Mouse (Mus musculus): Measurements from ENCODE around the gene Tom1l1. TPM values are rescaled to one million over a fixed set of nuclear protein-coding genes. Genes with fewer than 3 reads are reported as not detected.
A peak's percentile ranks its signal among the peaks of the same experiment; 100 is the strongest.
"Not testable (repeated sequence)": the region's sequence is repeated elsewhere in the genome, so short reads cannot be mapped to it uniquely, and the experiment has no call there.

Tom1l1 gene
- total RNA-seq (2021) = 10 to 100 TPM; 13.7 to 16.5 TPM
- long read RNA-seq, experiment 1, full-length matches to known transcripts = 15 of 15 reads
- long read RNA-seq, experiment 1, partial matches to known transcripts = 0 of 15 reads
- long read RNA-seq, experiment 1, other reads (novel, unspliced or antisense) = 0 of 15 reads
- long read RNA-seq, experiment 2, full-length matches to known transcripts = 9 of 10 reads
- long read RNA-seq, experiment 2, partial matches to known transcripts = 0 of 10 reads
- long read RNA-seq, experiment 2, other reads (novel, unspliced or antisense) = 1 of 10 reads

GRCm38 (mm10) chr11:90687460-90688416, at the start of gene Tom1l1:
TSS of gene Tom1l1 (minus strand) at chr11:90688366.
- DNase-seq = peak; percentile 77

GRCm38 (mm10) chr11:90733575-90733974, 45.4 kb upstream of the Tom1l1 start:
- no peak for DNase-seq

DNA sequence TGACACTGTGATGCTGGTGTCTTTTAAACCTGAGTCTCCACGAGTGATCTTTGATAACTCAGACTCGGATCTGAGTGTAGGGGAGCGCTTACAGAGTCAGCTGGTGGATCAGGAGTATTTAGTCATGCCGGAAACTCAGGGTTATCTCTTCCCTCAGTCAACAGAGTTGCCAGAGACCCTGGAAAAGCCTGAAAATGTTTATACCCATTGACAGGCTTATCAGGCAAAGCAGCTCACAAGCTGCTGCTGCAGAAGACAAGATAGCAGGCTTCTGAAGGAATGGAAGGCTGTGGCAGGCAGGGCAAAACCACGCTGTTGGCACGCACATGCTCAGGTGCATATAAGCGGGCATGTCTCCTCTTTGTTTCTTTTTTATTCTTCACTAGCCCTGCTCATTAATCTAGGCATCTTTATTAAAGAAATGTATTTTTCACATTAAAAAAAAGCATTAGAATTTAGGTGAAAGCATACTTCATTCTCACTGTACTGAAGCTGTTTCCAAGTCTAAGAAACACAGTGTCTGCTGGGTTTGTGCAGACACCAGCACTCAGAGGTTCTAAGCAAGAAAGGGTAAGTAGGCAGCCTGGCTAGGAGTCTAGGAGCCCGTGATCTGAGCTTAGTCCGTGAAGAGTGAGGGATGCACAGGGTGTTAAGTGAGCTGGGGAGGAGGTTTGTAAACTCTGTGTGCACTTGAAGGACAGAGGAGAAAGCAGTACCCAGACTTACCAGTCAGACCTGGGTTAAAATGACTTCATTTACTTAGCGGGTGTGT, 39.4 kb upstream of the Tom1l1 start:
- no peak for DNase-seq

DNA sequence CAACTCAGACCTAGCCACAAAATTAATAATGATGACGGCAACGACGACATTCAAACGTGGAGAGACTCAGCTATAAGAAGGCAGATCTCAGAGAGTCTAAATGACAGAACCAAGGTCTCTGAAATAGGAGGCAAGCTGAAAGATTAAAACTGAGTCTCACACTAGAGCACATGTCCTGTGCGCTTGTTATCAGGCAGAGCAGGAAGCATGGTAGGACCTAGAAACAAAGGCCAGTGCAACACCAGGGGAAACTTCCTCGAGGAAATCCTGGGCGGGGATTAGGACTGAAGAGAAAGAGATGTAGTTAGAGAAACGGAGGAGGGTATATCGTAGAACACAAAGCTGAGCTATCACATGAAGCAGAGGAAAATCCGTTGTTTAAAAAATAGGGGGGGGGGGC, 38.6 kb upstream of the Tom1l1 start:
- DNase-seq = no peak

- DNase-seq = no peak
Measured at GRCm38 (mm10) chr11:90722304-90722703, 34.1 kb upstream of the Tom1l1 start.

- no peak for DNase-seq
Measured at GRCm38 (mm10) chr11:90717719-90718118, 29.6 kb upstream of the Tom1l1 start.

DNA sequence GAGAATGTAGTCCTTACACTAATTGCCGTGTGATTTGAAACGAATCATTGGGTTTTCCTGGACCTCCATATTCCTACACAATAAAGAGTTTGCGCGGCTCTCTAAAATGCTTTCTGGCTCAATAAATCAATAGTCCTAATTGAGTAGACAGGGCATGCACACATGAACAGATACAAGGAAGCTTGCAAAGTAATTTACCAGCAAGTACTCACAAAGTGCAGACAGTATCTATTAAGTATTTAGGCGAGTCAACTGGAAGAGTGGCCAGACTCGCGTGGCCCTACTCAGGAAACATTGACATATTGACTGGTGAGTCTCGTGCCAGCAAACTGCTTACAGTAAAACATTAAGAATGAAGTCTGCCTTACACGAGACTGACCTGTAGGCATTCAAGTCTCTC, 23.4 kb upstream of the Tom1l1 start:
- DNase-seq = no peak

DNA sequence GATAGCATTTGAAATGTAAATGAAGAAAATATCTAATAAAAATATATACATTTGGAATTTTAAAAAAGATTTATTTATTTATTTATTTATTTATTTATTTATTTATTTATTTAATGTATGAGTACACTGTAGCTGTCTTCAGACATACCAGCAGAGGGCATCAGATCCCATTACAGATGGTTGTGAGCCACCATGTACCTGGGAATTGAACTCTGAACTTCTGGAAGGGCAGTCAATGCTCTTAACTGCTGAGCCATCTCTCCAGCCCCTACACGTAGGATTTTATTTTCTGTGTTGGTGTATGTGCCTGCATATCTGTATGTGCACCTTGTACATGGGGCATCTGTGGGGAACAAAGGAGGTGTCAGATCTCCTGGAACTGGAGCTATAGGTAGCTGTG, 19.0 kb upstream of the Tom1l1 start:
- DNase-seq = not testable (repeated sequence)

- peak; percentile 75 for DNase-seq
Measured at GRCm38 (mm10) chr11:90697480-90698240, 9.5 kb upstream of the Tom1l1 start.

GRCm38 (mm10) chr11:90695811-90696210, 7.6 kb upstream of the Tom1l1 start:
- DNase-seq = no peak

DNA sequence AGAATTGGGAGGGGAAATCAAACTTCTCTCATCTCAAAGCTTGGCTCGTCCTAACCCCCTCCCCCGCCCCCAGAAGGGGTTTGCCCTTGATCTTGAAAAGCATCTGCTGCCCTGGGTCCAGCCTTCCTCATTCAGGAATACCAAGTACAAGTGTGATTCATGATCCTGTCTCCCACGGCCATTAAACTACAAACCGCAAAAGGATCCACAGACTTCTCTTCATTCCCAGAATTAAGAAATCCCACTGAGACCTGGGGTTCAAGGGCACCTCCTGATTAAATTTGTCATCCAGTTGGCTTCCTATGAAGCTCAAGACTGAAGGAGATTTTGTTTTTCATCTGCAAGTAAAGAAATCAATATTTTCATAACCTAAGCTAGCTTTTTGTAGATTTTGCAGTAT, 6.0 kb upstream of the Tom1l1 start:
- DNase-seq = no peak

DNA sequence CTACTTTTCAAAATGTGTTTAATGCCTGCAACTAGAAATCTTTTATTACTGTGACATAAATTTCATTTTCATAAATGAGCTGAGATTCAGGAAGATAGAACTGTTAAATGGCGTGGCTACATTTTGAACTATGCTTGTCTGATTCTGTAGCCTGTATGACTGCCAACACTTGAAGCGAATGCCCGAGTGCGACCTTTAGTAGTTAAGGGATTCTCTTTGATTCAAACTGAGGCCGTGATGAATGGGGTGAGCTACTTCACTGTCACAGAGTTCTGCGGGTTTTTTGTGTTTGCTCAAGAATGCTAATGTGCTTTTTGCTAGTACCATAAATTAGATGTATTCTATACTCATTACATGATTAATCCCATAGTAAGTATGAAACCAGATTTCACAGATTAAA, 2.2 kb upstream of the Tom1l1 start:
- DNase-seq = no peak

- DNase-seq = peak; percentile 12
Measured at GRCm38 (mm10) chr11:90687040-90687439, 1.1 kb downstream of the Tom1l1 start.

DNA sequence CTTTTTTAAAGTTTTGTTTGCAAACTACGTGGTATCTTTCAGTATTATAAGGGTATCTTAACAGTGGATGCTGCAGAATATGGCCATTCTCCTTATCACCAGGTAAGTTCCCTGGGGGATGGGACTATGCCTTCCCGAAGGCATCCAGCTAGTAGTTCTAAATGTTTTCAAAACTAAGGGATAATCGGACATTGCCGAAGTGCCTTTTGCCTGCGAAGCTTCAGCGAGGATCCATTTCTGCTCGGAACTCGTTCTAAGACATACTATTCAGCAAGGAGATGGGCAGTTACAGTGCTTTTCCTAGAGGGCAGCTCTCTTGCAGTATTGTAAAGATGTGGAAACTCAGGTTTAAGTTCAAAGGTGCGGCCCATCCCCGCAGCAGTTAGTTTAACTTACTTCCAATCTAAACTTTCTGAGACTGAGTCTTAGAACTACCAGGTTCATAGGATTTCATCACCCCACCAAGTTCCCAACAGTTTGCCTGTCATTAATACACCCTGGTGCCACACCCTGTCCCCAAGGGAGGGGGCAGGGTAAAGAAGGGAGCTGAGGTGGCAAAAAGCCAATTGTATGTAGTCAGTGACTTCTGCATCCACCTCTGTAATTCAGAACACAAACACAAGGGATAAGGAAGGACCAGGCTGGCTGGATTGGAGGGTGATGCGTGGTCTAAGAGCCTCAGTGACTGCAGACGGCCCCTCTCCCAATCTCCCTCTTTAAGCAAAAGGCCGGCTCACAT, 1.7 kb downstream of the Tom1l1 start:
- no peak for DNase-seq

- no peak for DNase-seq
Measured at GRCm38 (mm10) chr11:90685196-90685595, 3.0 kb downstream of the Tom1l1 start.

DNA sequence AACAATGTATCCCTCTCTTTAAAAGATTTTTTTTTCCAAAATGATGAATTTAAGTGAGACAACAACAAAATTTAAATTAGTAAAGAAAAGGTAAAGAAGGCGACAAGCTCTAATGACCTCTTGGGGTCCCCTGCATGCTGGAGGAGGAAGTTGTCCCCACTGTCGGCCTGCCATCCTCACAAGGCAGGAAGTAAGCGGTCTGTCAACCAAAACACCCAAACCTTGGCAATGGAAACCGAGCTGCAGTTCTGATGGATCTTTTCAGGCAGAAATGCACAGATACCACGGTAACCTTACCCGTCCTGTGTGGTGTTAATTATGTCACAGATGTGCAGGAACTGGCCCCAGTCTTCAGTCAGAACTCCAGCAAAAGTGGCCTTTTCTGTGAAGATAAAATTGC, 3.4 kb downstream of the Tom1l1 start:
- DNase-seq = no peak

DNA sequence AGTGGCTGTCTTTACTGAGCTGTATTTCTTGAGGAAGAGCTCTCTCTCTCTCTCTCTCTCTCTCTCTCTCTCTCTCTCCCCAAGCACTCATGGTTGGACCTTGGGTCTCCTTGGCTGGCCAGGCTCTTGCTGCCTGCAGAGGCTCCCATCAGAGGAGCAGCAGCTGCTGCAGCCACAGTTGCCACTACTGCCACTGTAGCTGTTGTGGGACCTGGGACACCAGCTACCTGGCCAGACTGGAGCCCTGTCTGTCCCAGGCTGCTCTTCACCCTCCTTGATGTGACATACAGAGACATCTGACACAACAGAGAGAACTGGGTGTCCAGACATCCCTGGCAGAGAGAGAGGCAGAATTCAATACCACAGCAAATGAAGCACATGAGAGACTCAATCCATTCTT, 7.0 kb downstream of the Tom1l1 start:
- DNase-seq = no peak

GRCm38 (mm10) chr11:90678582-90678981, 9.6 kb downstream of the Tom1l1 start:
- no peak for DNase-seq

DNA sequence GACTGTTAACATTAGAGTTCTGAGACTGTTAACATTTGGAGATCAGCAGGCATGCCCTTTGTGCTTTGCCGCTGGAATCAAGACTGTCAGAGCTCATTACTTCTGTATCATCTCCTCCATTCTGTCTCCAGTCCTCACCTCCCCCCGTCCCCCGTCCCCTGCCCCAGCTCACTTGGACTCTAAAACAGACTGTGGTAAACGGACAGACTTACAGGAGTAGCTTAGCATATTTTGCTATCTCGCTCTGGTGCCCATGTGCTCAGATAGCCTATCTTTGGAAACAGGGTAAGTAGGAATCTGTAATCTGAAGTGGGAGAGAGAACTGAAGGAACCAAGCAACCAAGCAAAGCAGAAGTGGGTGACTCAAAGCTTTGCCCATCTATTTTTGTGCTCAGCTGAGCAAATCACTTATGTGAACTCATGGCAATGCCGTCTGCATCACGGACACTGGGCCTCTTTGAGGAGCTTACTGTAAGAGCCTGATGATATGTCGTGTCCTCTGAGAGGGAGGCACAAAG, 10.3 kb downstream of the Tom1l1 start:
- DNase-seq = no peak

DNA sequence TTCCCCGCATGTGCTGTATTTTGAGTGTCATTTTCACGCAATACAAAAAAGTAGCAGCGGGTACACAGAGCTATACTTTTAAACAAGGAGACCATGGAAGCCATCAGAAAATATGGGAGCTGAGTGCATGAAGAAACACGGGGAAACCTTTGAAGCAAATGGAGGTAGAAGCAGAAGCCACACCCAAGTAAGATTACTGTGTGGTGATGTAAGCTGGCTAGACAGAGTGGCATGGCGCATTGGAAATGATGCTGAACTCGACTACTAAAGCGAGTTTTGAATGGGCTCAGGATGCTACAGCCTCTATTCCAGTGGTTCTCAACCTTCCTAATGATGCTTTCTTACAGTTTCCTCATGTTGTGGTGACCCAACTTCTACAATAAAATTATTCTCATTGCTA, 11.1 kb downstream of the Tom1l1 start:
- no peak for DNase-seq
